In the genomic region with DNA sequence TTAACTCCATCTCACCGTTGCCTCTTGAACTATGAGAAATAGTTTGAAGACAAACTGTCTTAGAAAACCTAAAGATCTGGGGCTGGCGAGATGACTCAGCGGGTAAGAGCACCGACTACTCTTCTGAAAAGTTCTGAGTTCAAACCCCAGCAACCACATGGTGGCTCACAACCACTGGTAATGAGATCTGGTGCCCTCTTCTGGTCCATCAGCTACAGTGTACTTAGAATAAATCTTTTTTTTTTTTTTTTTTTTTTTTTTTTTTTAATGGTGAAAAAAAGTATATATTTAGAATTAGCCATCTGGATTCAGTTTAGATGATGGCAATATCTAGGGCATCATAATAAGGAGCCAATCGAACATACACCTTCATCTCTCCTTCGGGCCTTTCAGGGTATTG, we compare ENCODE assay signal across 24 mouse cellular contexts.
DNase-seq lines count a peak whose midpoint lies in the region; ATAC-seq and TF ChIP-seq lines count a peak whose summit lies in the region.
"Had no signal": no experiment of that assay in that cellular context is flagged by ENCODE, and none has a peak within 500 bp of the region (broad histone marks: within the 10 kb centered on the region; RNA-seq: fewer than 3 reads in every experiment).

No protein-coding gene starts in this region.

- H3K36me3 ChIP-seq in midbrain, postnatal 0 days (ENCODE audit: insufficient read depth, low read length) = no peaks in the 10 kb centered on the region
- no peaks in the 10 kb centered on the region for H3K36me3 ChIP-seq in midbrain, embryonic 15.5 days (replicated peaks)
- H3K36me3 ChIP-seq in ES-E14 (ENCODE audit: control insufficient read depth, insufficient read depth, low read length, poor library complexity, severe bottlenecking) = no peaks in the 10 kb centered on the region
- no peaks in the 10 kb centered on the region for H3K36me3 ChIP-seq in forebrain, embryonic 12.5 days (replicated peaks)
- H3K36me3 ChIP-seq: embryonic facial prominence, embryonic 15.5 days; forebrain, embryonic 10.5 days; forebrain, embryonic 15.5 days; G1E; heart, embryonic 10.5 days; hindbrain, embryonic 13.5 days had no signal

- H3K27me3 ChIP-seq in midbrain, postnatal 0 days (ENCODE audit: insufficient read depth, low read length) = no peaks in the 10 kb centered on the region
- H3K27me3 ChIP-seq in midbrain, embryonic 15.5 days (replicated peaks) = no peaks in the 10 kb centered on the region
- H3K27me3 ChIP-seq in forebrain, embryonic 12.5 days = no peaks in the 10 kb centered on the region
- H3K27me3 ChIP-seq: embryonic facial prominence, embryonic 15.5 days; forebrain, embryonic 15.5 days; hindbrain, embryonic 13.5 days had no signal

- no peak overlapping the region for H3K27ac ChIP-seq in midbrain, postnatal 0 days (ENCODE audit: low read depth, low read length)
- H3K27ac ChIP-seq in midbrain, embryonic 15.5 days = no peak overlapping the region
- H3K27ac ChIP-seq in ES-E14 (ENCODE audit: insufficient read depth, low read depth, low read length, poor library complexity, severe bottlenecking) = no peak overlapping the region
- H3K27ac ChIP-seq in forebrain, embryonic 12.5 days = no peak overlapping the region
- H3K27ac ChIP-seq: embryonic facial prominence, embryonic 15.5 days; forebrain, embryonic 10.5 days; forebrain, embryonic 15.5 days; heart, embryonic 10.5 days; hindbrain, embryonic 13.5 days; hindbrain, postnatal 0 days had no signal

- H3K4me3 ChIP-seq in midbrain, postnatal 0 days (ENCODE audit: low read depth, low read length) = no peak overlapping the region
- H3K4me3 ChIP-seq in midbrain, embryonic 15.5 days = no peak overlapping the region
- no peak overlapping the region for H3K4me3 ChIP-seq in ES-E14 (ENCODE audit: insufficient read depth in 1 of 2, low read depth in 1 of 2, low read length in 2 of 2, poor library complexity in 1 of 2, severe bottlenecking in 1 of 2)
- no peak overlapping the region for H3K4me3 ChIP-seq in forebrain, embryonic 12.5 days (replicated peaks)
- H3K4me3 ChIP-seq: embryonic facial prominence, embryonic 15.5 days; erythroblast, embryonic 14.5 days; forebrain, embryonic 10.5 days; forebrain, embryonic 15.5 days; heart, embryonic 10.5 days; hindbrain, embryonic 13.5 days had no signal

- H3K4me2 ChIP-seq in midbrain, postnatal 0 days (ENCODE audit: low read depth, low read length, poor library complexity, severe bottlenecking) = no peak overlapping the region
- no peak overlapping the region for H3K4me2 ChIP-seq in midbrain, embryonic 15.5 days
- H3K4me2 ChIP-seq in forebrain, embryonic 12.5 days = no peak overlapping the region
- H3K4me2 ChIP-seq: embryonic facial prominence, embryonic 15.5 days; forebrain, embryonic 15.5 days; hindbrain, embryonic 13.5 days had no signal

- DNase-seq in midbrain, postnatal 0 days (ENCODE audit: low spot score) = no peak
- DNase-seq in ES-E14 (ENCODE audit: low read depth, low spot score) = no peak
- peak; percentile 24 for DNase-seq in ZHBTc4 (ENCODE audit: low read depth, low spot score)
- DNase-seq in left cerebral cortex, postnatal 14 days (ENCODE audit: low spot score in 2 of 2) = no peak
- DNase-seq in right cerebral cortex, postnatal 10 days (ENCODE audit: low spot score in 2 of 2) = no peak
- DNase-seq: adrenal gland, adult 8-10 months; adrenal gland, postnatal 36 days; cerebellum, adult 11 months; cerebellum, adult 8-10 months; cerebellum, postnatal 14 days; embryo, embryonic 11 days; gastrocnemius, postnatal 10 days; heart, adult 18-20 months; heart, postnatal 10 days had no signal

- TF ChIP-seq CTCF in midbrain, postnatal 0 days (IDR thresholded peaks at IDR 0.05) = peak; percentile 14; the same call in 1 of the 2 replicates

- H3K9ac ChIP-seq in midbrain, postnatal 0 days (replicated peaks; ENCODE audit: low read length, poor library complexity, severe bottlenecking) = no peak overlapping the region
- no peak overlapping the region for H3K9ac ChIP-seq in midbrain, embryonic 15.5 days
- no peak overlapping the region for H3K9ac ChIP-seq in ES-E14 (ENCODE audit: insufficient read depth, low read depth, low read length, poor library complexity, severe bottlenecking)
- no peak overlapping the region for H3K9ac ChIP-seq in forebrain, embryonic 12.5 days
- H3K9ac ChIP-seq: embryonic facial prominence, embryonic 15.5 days; forebrain, embryonic 15.5 days; hindbrain, embryonic 13.5 days had no signal

- in situ Hi-C loops in ES-E14 (cut with MboI; ENCODE audit: low sequenced_read_pairs in 2 of 2, unreplicated experiment in 2 of 2) = no loop called here

- intact Hi-C loops in left cerebral cortex, postnatal 14 days (cut with DNase I) = no loop called here

- 96% methylated on average over 6 of the region's 6 CpGs for WGBS in midbrain, postnatal 0 days
- 93% methylated on average over 6 of the region's 6 CpGs for WGBS in midbrain, embryonic 15.5 days
- 90% methylated on average over 6 of the region's 6 CpGs for WGBS in forebrain, embryonic 12.5 days

- no peaks in the 10 kb centered on the region for H3K9me3 ChIP-seq in midbrain, postnatal 0 days (ENCODE audit: low read length)
- H3K9me3 ChIP-seq in midbrain, embryonic 15.5 days = no peaks in the 10 kb centered on the region
- no peaks in the 10 kb centered on the region for H3K9me3 ChIP-seq in ES-E14 (ENCODE audit: control insufficient read depth, insufficient read depth, low read depth, low read length)
- no peaks in the 10 kb centered on the region for H3K9me3 ChIP-seq in forebrain, embryonic 12.5 days
- H3K9me3 ChIP-seq: embryonic facial prominence, embryonic 15.5 days; forebrain, embryonic 10.5 days; forebrain, embryonic 15.5 days; G1E; heart, embryonic 10.5 days; hindbrain, embryonic 13.5 days had no signal

- no peak for ATAC-seq in midbrain, postnatal 0 days (ENCODE audit: low FRiP score)
- ATAC-seq in midbrain, embryonic 15.5 days (replicated peaks) = no peak
- no peak for ATAC-seq in forebrain, embryonic 12.5 days (ENCODE audit: low FRiP score)
- ATAC-seq: forebrain, embryonic 15.5 days; hindbrain, postnatal 0 days had no signal

- H3K4me1 ChIP-seq in midbrain, postnatal 0 days (ENCODE audit: insufficient read depth, low read length) = no peaks in the 10 kb centered on the region
- no peaks in the 10 kb centered on the region for H3K4me1 ChIP-seq in midbrain, embryonic 15.5 days
- no peaks in the 10 kb centered on the region for H3K4me1 ChIP-seq in ES-E14 (ENCODE audit: control insufficient read depth in 2 of 2, insufficient read depth in 2 of 2, low read length in 2 of 2, poor library complexity in 1 of 2)
- H3K4me1 ChIP-seq in forebrain, embryonic 12.5 days = no peaks in the 10 kb centered on the region
- H3K4me1 ChIP-seq: embryonic facial prominence, embryonic 15.5 days; forebrain, embryonic 10.5 days; forebrain, embryonic 15.5 days; heart, embryonic 10.5 days; hindbrain, embryonic 13.5 days had no signal

TF ChIP-seq in ES-E14, 5 proteins besides CTCF, POLR2A, EP300 and RAD21:
- TF ChIP-seq ZNF384 (IDR thresholded peaks at IDR 0.05; ENCODE audit: low read depth, low read length) = peak; percentile 94
- no peak for TF ChIP-seq MAFK (IDR thresholded peaks at IDR 0.05; ENCODE audit: insufficient read depth, low read depth, low read length)
- no peak for TF ChIP-seq HCFC1 (IDR thresholded peaks at IDR 0.05; ENCODE audit: borderline replicate concordance, insufficient read depth, low read length)
- TF ChIP-seq ZC3H11A (IDR thresholded peaks at IDR 0.05; ENCODE audit: borderline replicate concordance, low read depth, low read length) = no peak
- no peak for TF ChIP-seq CHD2 (IDR thresholded peaks at IDR 0.05; ENCODE audit: low read depth, low read length)
